Comparison of ENCODE assay signal across 35 mouse cellular contexts in the genomic region with DNA sequence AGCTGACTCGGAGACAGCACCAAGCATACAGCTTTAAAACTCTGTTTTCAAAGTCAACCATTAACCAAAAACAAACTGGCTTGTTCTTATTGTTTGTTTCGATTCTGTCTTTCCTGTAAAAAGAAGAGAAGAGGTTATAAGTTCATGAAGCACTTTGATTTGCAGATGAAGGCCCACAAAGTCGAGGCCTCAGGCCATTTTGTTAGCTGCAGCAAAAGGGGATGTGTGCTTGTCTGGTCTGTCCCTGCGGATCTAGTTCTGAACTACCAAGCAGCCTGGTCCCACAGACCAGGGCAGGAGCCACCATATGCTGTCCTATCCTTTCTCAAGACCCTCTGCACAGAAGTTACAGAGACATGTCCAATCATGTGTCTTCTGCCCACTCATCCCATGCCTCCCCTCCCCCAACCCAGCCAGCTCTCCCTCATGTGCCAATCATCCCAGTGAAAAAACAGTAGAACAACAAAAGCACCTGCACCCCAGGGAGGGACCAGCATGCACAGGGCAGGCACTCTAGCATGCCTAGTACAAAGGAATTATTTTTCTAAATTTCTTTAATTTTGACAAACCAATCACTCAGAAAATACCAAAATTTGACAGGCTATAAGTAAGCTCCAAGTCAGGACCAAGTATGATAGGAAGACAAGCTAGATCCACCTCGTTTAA. TPM values are rescaled to one million over a fixed set of nuclear protein-coding genes. Genes with fewer than 3 reads are reported as not detected.
DNase-seq lines count a peak whose midpoint lies in the region; ATAC-seq and TF ChIP-seq lines count a peak whose summit lies in the region.
"Had no signal": no experiment of that assay in that cellular context is flagged by ENCODE, and none has a peak within 500 bp of the region (broad histone marks: within the 10 kb centered on the region; RNA-seq: fewer than 3 reads in every experiment).

No protein-coding gene starts in this region.

- 0 out of 2 replicates have a peak, but pooled peaks have one; percentile 28 for ATAC-seq in forebrain, embryonic 12.5 days (ENCODE audit: low FRiP score)
- no peak for ATAC-seq in forebrain, embryonic 14.5 days
- no peak for ATAC-seq in midbrain, embryonic 13.5 days
- ATAC-seq in midbrain, postnatal 0 days (ENCODE audit: low FRiP score): no peak
- ATAC-seq: forebrain, embryonic 15.5 days; inflammation-experienced regulatory T-cells, adult 6 months had no signal

- TF ChIP-seq CTCF in left cerebral cortex, adult 2 months (IDR thresholded peaks at IDR 0.05): no peak
- TF ChIP-seq CTCF in midbrain, postnatal 0 days (IDR thresholded peaks at IDR 0.05): no peak

- DNase-seq in forebrain, embryonic 14.5 days (ENCODE audit: low spot score): no peak
- DNase-seq in left cerebral cortex, adult 2 months (ENCODE audit: extremely low spot score in 1 of 2, low spot score in 2 of 2): no peak
- no peak for DNase-seq in left cerebral cortex, adult 18-20 months (ENCODE audit: low spot score in 2 of 2)
- DNase-seq in midbrain, postnatal 0 days (ENCODE audit: low spot score): no peak
- peak; percentile 61 for DNase-seq in R1 (ENCODE audit: low read depth, low spot score)
- DNase-seq in T-cell, adult 2 months (ENCODE audit: low spot score): no peak
- DNase-seq: adrenal gland, postnatal 10 days; cerebellum, adult 9-10 months; cerebellum, postnatal 36 days; gastrocnemius, adult 2 months; gastrocnemius, postnatal 36 days; heart, adult 2 months; kidney, adult 11 months; kidney, postnatal 14 days; left cerebral cortex, postnatal 4 days; retina, postnatal 1 day; right cerebral cortex, postnatal 14 days; thymus, postnatal 4 days had no signal

- H3K27ac ChIP-seq in forebrain, embryonic 12.5 days: no peak overlapping the region
- no peak overlapping the region for H3K27ac ChIP-seq in forebrain, embryonic 14.5 days (ENCODE audit: low read depth, low read length)
- peak overlapping the region; percentile 72; the same call in 1 of the 2 replicates for H3K27ac ChIP-seq in left cerebral cortex, adult 2 months
- 0 out of 2 replicates have a peak overlapping the region, but pooled peaks have one; percentile 22 for H3K27ac ChIP-seq in midbrain, embryonic 13.5 days
- H3K27ac ChIP-seq in midbrain, postnatal 0 days (ENCODE audit: low read depth, low read length): no peak overlapping the region
- H3K27ac ChIP-seq: forebrain, embryonic 15.5 days; gastrocnemius, adult 2 months; heart, adult 2 months; liver, embryonic 15.5 days; lung, embryonic 15.5 days had no signal

- peaks cover 54% of the 10 kb centered on the region for H3K36me3 ChIP-seq in forebrain, embryonic 12.5 days (replicated peaks)
- peaks cover 53% of the 10 kb centered on the region for H3K36me3 ChIP-seq in forebrain, embryonic 14.5 days (ENCODE audit: control insufficient read depth, insufficient read depth, low read length)
- peaks cover 33% of the 10 kb centered on the region for H3K36me3 ChIP-seq in midbrain, embryonic 13.5 days
- H3K36me3 ChIP-seq in midbrain, postnatal 0 days (ENCODE audit: insufficient read depth, low read length): peaks cover 14% of the 10 kb centered on the region

- no peak overlapping the region for H3K4me3 ChIP-seq in forebrain, embryonic 12.5 days (replicated peaks)
- no peak overlapping the region for H3K4me3 ChIP-seq in forebrain, embryonic 14.5 days (ENCODE audit: low read depth, low read length)
- no peak overlapping the region for H3K4me3 ChIP-seq in left cerebral cortex, adult 2 months
- no peak overlapping the region for H3K4me3 ChIP-seq in midbrain, embryonic 13.5 days (replicated peaks)
- no peak overlapping the region for H3K4me3 ChIP-seq in midbrain, postnatal 0 days (ENCODE audit: low read depth, low read length)
- H3K4me3 ChIP-seq: forebrain, embryonic 15.5 days; gastrocnemius, adult 2 months; heart, adult 2 months; heart, embryonic 12.5 days; liver, embryonic 15.5 days; lung, embryonic 15.5 days had no signal

- H3K27me3 ChIP-seq in forebrain, embryonic 12.5 days: no peaks in the 10 kb centered on the region
- no peaks in the 10 kb centered on the region for H3K27me3 ChIP-seq in forebrain, embryonic 14.5 days (replicated peaks; ENCODE audit: control insufficient read depth, insufficient read depth, low read length)
- no peaks in the 10 kb centered on the region for H3K27me3 ChIP-seq in midbrain, embryonic 13.5 days
- H3K27me3 ChIP-seq in midbrain, postnatal 0 days (ENCODE audit: insufficient read depth, low read length): no peaks in the 10 kb centered on the region
- H3K27me3 ChIP-seq: CH12.LX; forebrain, embryonic 15.5 days; heart, embryonic 12.5 days; liver, embryonic 15.5 days; lung, embryonic 15.5 days had no signal

- H3K9me3 ChIP-seq in forebrain, embryonic 12.5 days: no peaks in the 10 kb centered on the region
- H3K9me3 ChIP-seq in forebrain, embryonic 14.5 days (replicated peaks; ENCODE audit: control insufficient read depth, low read length): no peaks in the 10 kb centered on the region
- H3K9me3 ChIP-seq in midbrain, embryonic 13.5 days: no peaks in the 10 kb centered on the region
- H3K9me3 ChIP-seq in midbrain, postnatal 0 days (ENCODE audit: low read length): no peaks in the 10 kb centered on the region
- H3K9me3 ChIP-seq: forebrain, embryonic 15.5 days; heart, embryonic 12.5 days; liver, embryonic 15.5 days; lung, embryonic 15.5 days had no signal

- intact Hi-C loops in left cerebral cortex, adult 2 months (cut with DNase I): no loop called here

- no peak overlapping the region for H3K9ac ChIP-seq in forebrain, embryonic 12.5 days
- no peak overlapping the region for H3K9ac ChIP-seq in forebrain, embryonic 14.5 days (ENCODE audit: low read length)
- H3K9ac ChIP-seq in midbrain, embryonic 13.5 days (replicated peaks): no peak overlapping the region
- H3K9ac ChIP-seq in midbrain, postnatal 0 days (replicated peaks; ENCODE audit: low read length, poor library complexity, severe bottlenecking): no peak overlapping the region
- H3K9ac ChIP-seq: forebrain, embryonic 15.5 days; heart, embryonic 12.5 days; liver, embryonic 15.5 days; lung, embryonic 15.5 days had no signal

- no peak overlapping the region for H3K4me2 ChIP-seq in forebrain, embryonic 12.5 days
- no peak overlapping the region for H3K4me2 ChIP-seq in forebrain, embryonic 14.5 days (ENCODE audit: low read length)
- H3K4me2 ChIP-seq in midbrain, embryonic 13.5 days (replicated peaks): no peak overlapping the region
- H3K4me2 ChIP-seq in midbrain, postnatal 0 days (ENCODE audit: low read depth, low read length, poor library complexity, severe bottlenecking): no peak overlapping the region
- H3K4me2 ChIP-seq: forebrain, embryonic 15.5 days; heart, embryonic 12.5 days; liver, embryonic 15.5 days; lung, embryonic 15.5 days had no signal

- 81% methylated on average over 5 of the region's 5 CpGs for WGBS in forebrain, embryonic 12.5 days
- WGBS in forebrain, embryonic 14.5 days: 80% methylated on average over 5 of the region's 5 CpGs
- 71% methylated on average over 5 of the region's 5 CpGs for WGBS in midbrain, embryonic 13.5 days
- WGBS in midbrain, postnatal 0 days: 70% methylated on average over 5 of the region's 5 CpGs

- H3K4me1 ChIP-seq in forebrain, embryonic 12.5 days: peaks cover 11% of the 10 kb centered on the region
- no peaks in the 10 kb centered on the region for H3K4me1 ChIP-seq in forebrain, embryonic 14.5 days (ENCODE audit: control insufficient read depth, insufficient read depth, low read length)
- H3K4me1 ChIP-seq in midbrain, embryonic 13.5 days (replicated peaks): peaks cover 18% of the 10 kb centered on the region
- H3K4me1 ChIP-seq in midbrain, postnatal 0 days (ENCODE audit: insufficient read depth, low read length): no peaks in the 10 kb centered on the region
- H3K4me1 ChIP-seq: heart, embryonic 12.5 days; lung, embryonic 15.5 days had no signal

RNA-seq across cellular contexts. Expression of a gene that starts 15.1 kb away (rescaled TPM):
- polyA plus RNA-seq in forebrain, embryonic 12.5 days (2016; fragmentation: Nextera tagmentation; extraction: Ambion mirVana): 62.6 and 64.5 TPM in 2 replicates
- 24.5 and 36.8 TPM in 2 replicates for polyA plus RNA-seq in forebrain, embryonic 14.5 days (2014; fragmentation: Nextera tagmentation; extraction: Ambion mirVana)
- 10 to 100 TPM; 50.5 to 60.8 TPM for total RNA-seq in left cerebral cortex, adult 2 months (2021)
- 10 to 100 TPM; 59.0 to 59.7 TPM for total RNA-seq in left cerebral cortex, adult 18-20 months (2021)
- polyA plus RNA-seq in midbrain, embryonic 13.5 days (2015; fragmentation: Nextera tagmentation; extraction: Ambion mirVana): 37.7 and 47.2 TPM in 2 replicates
- 32.2 and 38.9 TPM in 2 replicates for total RNA-seq in midbrain, postnatal 0 days (2014; rRNA removed)
- 50.1 and 56.6 TPM in 2 replicates for polyA plus RNA-seq in midbrain, postnatal 0 days (2015; fragmentation: Nextera tagmentation; extraction: Ambion mirVana)

RNA-seq across cellular contexts. Expression of a gene that starts 23.1 kb away (rescaled TPM):
- polyA plus RNA-seq in forebrain, embryonic 12.5 days (2016; fragmentation: Nextera tagmentation; extraction: Ambion mirVana): 0.11 and 0.41 TPM in 2 replicates
- not detected in 2 replicates for polyA plus RNA-seq in forebrain, embryonic 14.5 days (2014; fragmentation: Nextera tagmentation; extraction: Ambion mirVana)
- under 1 TPM in 1 of 2 experiments, not detected in 1; 0.23 TPM for total RNA-seq in left cerebral cortex, adult 2 months (2021)
- not detected for total RNA-seq in left cerebral cortex, adult 18-20 months (2021)
- 0.27 and 0.55 TPM in 2 replicates for polyA plus RNA-seq in midbrain, embryonic 13.5 days (2015; fragmentation: Nextera tagmentation; extraction: Ambion mirVana)
- total RNA-seq in midbrain, postnatal 0 days (2014; rRNA removed): not detected in 2 replicates
- 0.10 and 0.28 TPM in 2 replicates for polyA plus RNA-seq in midbrain, postnatal 0 days (2015; fragmentation: Nextera tagmentation; extraction: Ambion mirVana)
- total RNA-seq: adrenal gland, postnatal 10 days; CH12.LX; gastrocnemius, adult 2 months; gastrocnemius, postnatal 36 days; heart, adult 2 months; hematopoietic stem cell, adult 5-6 weeks; layer of hippocampus, postnatal 14 days; left cerebral cortex, postnatal 4 days; megakaryocyte progenitor cell, adult 5-6 weeks had no signal
- polyA plus RNA-seq: C2C12; heart, adult 2 months; inflammation-experienced regulatory T-cells, adult 6 months; kidney, embryonic 14.5 days; limb, embryonic 14.5 days; liver, embryonic 15.5 days; small intestine, adult 2 months; stomach, embryonic 14.5 days; testis, adult 2 months had no signal

RNA-seq across cellular contexts. Expression of a gene that starts 48.8 kb away (rescaled TPM):
- polyA plus RNA-seq in forebrain, embryonic 12.5 days (2016; fragmentation: Nextera tagmentation; extraction: Ambion mirVana): 39.4 and 43.5 TPM in 2 replicates
- polyA plus RNA-seq in forebrain, embryonic 14.5 days (2014; fragmentation: Nextera tagmentation; extraction: Ambion mirVana): 57.3 and 60.7 TPM in 2 replicates
- 10 to 100 TPM; 38.9 to 44.7 TPM for total RNA-seq in left cerebral cortex, adult 2 months (2021)
- total RNA-seq in left cerebral cortex, adult 18-20 months (2021): 10 to 100 TPM; 43.2 to 44.2 TPM
- polyA plus RNA-seq in midbrain, embryonic 13.5 days (2015; fragmentation: Nextera tagmentation; extraction: Ambion mirVana): 94.0 and 101 TPM in 2 replicates
- total RNA-seq in midbrain, postnatal 0 days (2014; rRNA removed): 40.4 and 59.5 TPM in 2 replicates
- polyA plus RNA-seq in midbrain, postnatal 0 days (2015; fragmentation: Nextera tagmentation; extraction: Ambion mirVana): 95.5 and 111 TPM in 2 replicates
- total RNA-seq: CH12.LX; gastrocnemius, postnatal 36 days; hematopoietic stem cell, adult 5-6 weeks; megakaryocyte progenitor cell, adult 5-6 weeks had no signal
- polyA plus RNA-seq: C2C12; inflammation-experienced regulatory T-cells, adult 6 months had no signal

Comparison
In these comparisons a context has a peak if more than half of its experiments do, and no peak if none do; other contexts are left out.
1. H3K27ac ChIP-seq: peak in left cerebral cortex, adult 2 months (single experiment) and midbrain, embryonic 13.5 days (single experiment); none in forebrain, embryonic 12.5 days (single experiment), forebrain, embryonic 14.5 days (single experiment) and midbrain, postnatal 0 days (single experiment).